Mouse (Mus musculus) MEL (cell line): ENCODE data around the gene Lamb3. TPM values are rescaled to one million over a fixed set of nuclear protein-coding genes. Genes with fewer than 3 reads are reported as not detected.

Experiments used
- DNase-seq: peaks from one replicate; pipeline ENCODE4 v3.0.0; 2011; ENCODE audit warnings: low read depth, low spot score
- H3K27ac ChIP-seq: 2 replicates; pipeline ENCODE4 v1.5.1; 2012; ENCODE audit warnings: low read depth, mild to moderate bottlenecking, control low read depth, low read length, moderate library complexity; ENCODE audit not compliant: control insufficient read depth
- H3K27me3 ChIP-seq, 2 experiments: fragments of 150-350 bp in 1 of 2; sonication (generic) in 1 of 2; 2 replicates each; pipeline ENCODE4 v1.6.1; 2012; ENCODE audit warnings: low read length in 2 of 2, mild to moderate bottlenecking in 2 of 2, improper control_type of control experiment in 1 of 2, moderate library complexity in 1 of 2; ENCODE audit not compliant: insufficient read depth in 2 of 2, control insufficient read depth in 1 of 2
- H3K36me3 ChIP-seq, 2 experiments: 2 replicates each; pipeline ENCODE4 v1.6.1; 2012 to 2014; ENCODE audit warnings: low read length in 2 of 2, improper control_type of control experiment in 1 of 2, inconsistent platforms in 1 of 2, mild to moderate bottlenecking in 1 of 2; ENCODE audit not compliant: insufficient read depth in 2 of 2, control insufficient read depth in 1 of 2
- H3K4me1 ChIP-seq, 2 experiments: fragments of 150-350 bp in 1 of 2; sonication (generic) in 1 of 2; 2 replicates each; pipeline ENCODE4 v1.6.1; 2012; ENCODE audit warnings: low read length in 2 of 2, improper control_type of control experiment in 1 of 2, mild to moderate bottlenecking in 1 of 2; ENCODE audit not compliant: insufficient read depth in 2 of 2, control insufficient read depth in 1 of 2
- H3K4me3 ChIP-seq, 2 experiments: fragments of 150-350 bp in 1 of 2; sonication (generic) in 1 of 2; 2 replicates each; pipeline ENCODE4 v1.5.1; 2012; ENCODE audit warnings: low read depth in 2 of 2, low read length in 2 of 2, mild to moderate bottlenecking in 2 of 2, moderate library complexity in 2 of 2, control low read depth in 1 of 2, improper control_type of control experiment in 1 of 2; ENCODE audit not compliant: control insufficient read depth in 1 of 2, insufficient read depth in 1 of 2
- H3K79me2 ChIP-seq: 2 replicates; pipeline ENCODE4 v1.6.1; 2012; ENCODE audit warnings: mild to moderate bottlenecking, low read length, moderate library complexity; ENCODE audit not compliant: control insufficient read depth, poor library complexity, insufficient read depth
- H3K9ac ChIP-seq: 2 replicates; pipeline ENCODE4 v1.6.1; 2012; ENCODE audit warnings: low read depth, mild to moderate bottlenecking, control low read depth, low read length, moderate library complexity; ENCODE audit not compliant: control insufficient read depth, poor library complexity, severe bottlenecking
- H3K9me3 ChIP-seq: fragments of 150-350 bp; sonication (generic); replicated peaks from 2 replicates; pipeline ENCODE4 v1.6.1; 2012; ENCODE audit warnings: mild to moderate bottlenecking, low read length, improper control_type of control experiment, moderate library complexity; ENCODE audit not compliant: insufficient read depth
- BHLHE40 ChIP-seq: IDR thresholded peaks from 2 replicates; pipeline ENCODE4 v1.6.1; 2012; ENCODE audit warnings: low read depth, mild to moderate bottlenecking, inconsistent platforms, low read length, improper control_type of control experiment, borderline replicate concordance
- CHD2 ChIP-seq: IDR thresholded peaks from 2 replicates; pipeline ENCODE4 v1.6.1; 2011; ENCODE audit warnings: low read length, improper control_type of control experiment
- E2F4 ChIP-seq: IDR thresholded peaks from 2 replicates; pipeline ENCODE4 v1.6.1; 2011; ENCODE audit warnings: low read depth, low read length, improper control_type of control experiment, borderline replicate concordance
- ELF1 ChIP-seq: IDR thresholded peaks from 2 replicates; pipeline ENCODE4 v1.6.1; 2014; ENCODE audit warnings: low read depth, mild to moderate bottlenecking, inconsistent platforms, low read length, improper control_type of control experiment, moderate library complexity
- EP300 ChIP-seq, 2 experiments: IDR thresholded peaks; 2 replicates each; pipeline ENCODE4 v1.6.1; 2011; ENCODE audit warnings: improper control_type of control experiment in 2 of 2, low read length in 2 of 2, low read depth in 1 of 2, mild to moderate bottlenecking in 1 of 2
- ETS1 ChIP-seq: IDR thresholded peaks from 2 replicates; pipeline ENCODE4 v1.6.1; 2012; ENCODE audit warnings: low read depth, mild to moderate bottlenecking, inconsistent platforms, low read length, improper control_type of control experiment, moderate library complexity
- GABPA ChIP-seq: IDR thresholded peaks from 2 replicates; pipeline ENCODE4 v1.6.1; 2012; ENCODE audit warnings: low read depth, mild to moderate bottlenecking, inconsistent platforms, low read length, improper control_type of control experiment, moderate library complexity
- GATA1 ChIP-seq: IDR thresholded peaks from 2 replicates; pipeline ENCODE4 v1.6.1; 2011; ENCODE audit warnings: low read depth, low read length, improper control_type of control experiment
- KAT2A ChIP-seq: conservative IDR thresholded peaks from 2 replicates; pipeline ENCODE4 v1.6.1; 2012; ENCODE audit warnings: low read depth, low read length, improper control_type of control experiment, inconsistent platforms
- MAFK ChIP-seq: IDR thresholded peaks from 2 replicates; pipeline ENCODE4 v1.6.1; 2011; ENCODE audit warnings: low read depth, mild to moderate bottlenecking, low read length, improper control_type of control experiment, borderline replicate concordance
- MAZ ChIP-seq: IDR thresholded peaks from 2 replicates; pipeline ENCODE4 v1.6.1; 2012; ENCODE audit warnings: low read depth, mild to moderate bottlenecking, inconsistent platforms, low read length, improper control_type of control experiment
- MYB ChIP-seq: IDR thresholded peaks from 2 replicates; pipeline ENCODE4 v1.6.1; 2011; ENCODE audit warnings: mild to moderate bottlenecking, low read depth, low read length, improper control_type of control experiment
- NELFE ChIP-seq: IDR thresholded peaks from 2 replicates; pipeline ENCODE4 v1.6.1; 2011; ENCODE audit warnings: low read depth, low read length, improper control_type of control experiment
- NRF1 ChIP-seq: IDR thresholded peaks from 2 replicates; pipeline ENCODE4 v1.6.1; 2014; ENCODE audit warnings: low read depth, mild to moderate bottlenecking, inconsistent platforms, low read length, improper control_type of control experiment, moderate library complexity; ENCODE audit not compliant: poor library complexity, insufficient read depth, severe bottlenecking
- POLR2A ChIP-seq, 2 experiments: IDR thresholded peaks; 2 replicates each; pipeline ENCODE4 v1.6.1; 2011 to 2012; ENCODE audit warnings: low read length in 2 of 2, mild to moderate bottlenecking in 2 of 2, control low read depth in 1 of 2, improper control_type of control experiment in 1 of 2, low read depth in 1 of 2, moderate library complexity in 1 of 2; ENCODE audit not compliant: control insufficient read depth in 1 of 2, insufficient read depth in 1 of 2, poor library complexity in 1 of 2
- POLR2AphosphoS5 ChIP-seq: IDR thresholded peaks from 2 replicates; pipeline ENCODE4 v1.6.1; 2012; ENCODE audit warnings: low read depth, borderline replicate concordance, mild to moderate bottlenecking, inconsistent platforms, low read length, moderate library complexity, mixed read lengths
- RAD21 ChIP-seq: IDR thresholded peaks from 2 replicates; pipeline ENCODE4 v1.6.1; 2011; ENCODE audit warnings: mild to moderate bottlenecking, low read depth, low read length, improper control_type of control experiment
- RCOR1 ChIP-seq: IDR thresholded peaks from 2 replicates; pipeline ENCODE4 v1.6.1; 2012; ENCODE audit warnings: low read depth, mild to moderate bottlenecking, inconsistent platforms, low read length, improper control_type of control experiment
- SIN3A ChIP-seq: IDR thresholded peaks from 2 replicates; pipeline ENCODE4 v1.6.1; 2012; ENCODE audit warnings: low read length, improper control_type of control experiment, inconsistent platforms
- TAL1 ChIP-seq: IDR thresholded peaks from 2 replicates; pipeline ENCODE4 v1.6.1; 2012; ENCODE audit warnings: mild to moderate bottlenecking, inconsistent platforms, low read length, moderate library complexity, mixed read lengths
- UBTF ChIP-seq: IDR thresholded peaks from 2 replicates; pipeline ENCODE4 v1.6.1; 2012; ENCODE audit warnings: low read depth, mild to moderate bottlenecking, inconsistent platforms, low read length, improper control_type of control experiment, moderate library complexity, borderline replicate concordance; ENCODE audit not compliant: insufficient read depth
- USF1 ChIP-seq: IDR thresholded peaks from 2 replicates; pipeline ENCODE4 v1.6.1; 2014; ENCODE audit warnings: low read depth, mild to moderate bottlenecking, inconsistent platforms, low read length, improper control_type of control experiment, moderate library complexity
- USF2 ChIP-seq, 2 experiments: IDR thresholded peaks; 2 replicates each; pipeline ENCODE4 v1.6.1; 2011 to 2012; ENCODE audit warnings: improper control_type of control experiment in 2 of 2, low read length in 2 of 2, borderline replicate concordance in 1 of 2, inconsistent platforms in 1 of 2, low read depth in 1 of 2, mild to moderate bottlenecking in 1 of 2; ENCODE audit not compliant: insufficient read depth in 1 of 2
- ZKSCAN1 ChIP-seq: IDR thresholded peaks from 2 replicates; pipeline ENCODE4 v1.6.1; 2012; ENCODE audit warnings: low read depth, mild to moderate bottlenecking, inconsistent platforms, low read length, improper control_type of control experiment, moderate library complexity
- ZMIZ1 ChIP-seq: IDR thresholded peaks from 2 replicates; pipeline ENCODE4 v1.6.1; 2012; ENCODE audit warnings: low read depth, mild to moderate bottlenecking, inconsistent platforms, low read length, improper control_type of control experiment, moderate library complexity
- ZNF384 ChIP-seq: IDR thresholded peaks from 2 replicates; pipeline ENCODE4 v1.6.1; 2012; ENCODE audit warnings: low read depth, mild to moderate bottlenecking, inconsistent platforms, low read length, improper control_type of control experiment
- polyA plus RNA-seq, 2 experiments: library from polyadenylated mRNA; stranded (reverse) in 1 of 2; unstranded in 1 of 2; fragments of >175 nt in 1 of 2; fragments of >200 nt in 1 of 2; gene quantifications; 2 replicates each; pipeline versions ENCODE4 v1.2.1 to v1.2.4; 2012; ENCODE audit warnings: low replicate concordance in 2 of 2, low read depth in 1 of 2; ENCODE audit not compliant: insufficient read length in 2 of 2, insufficient read depth in 1 of 2, missing spikeins in 1 of 2
- total RNA-seq: library from RNA; depleted of rRNA; stranded (reverse); fragments of 300-350 nt; gene quantifications from 2 replicates; pipeline ENCODE4 v1.2.3, GENCODE M21; 2012

Gene Lamb3
- total and polyA plus RNA-seq, 3 experiments, result 0.03 to 0.35 TPM; not detected in 1

GRCm38 (mm10) chr1:193330172-193330571 lies 122.7 kb downstream of the Lamb3 start:
- H3K27ac ChIP-seq, result no peak overlapping the region
- H3K9me3 ChIP-seq, result no peaks in the 10 kb centered on the region
- no peaks in the 10 kb centered on the region for H3K27me3 ChIP-seq
- TF ChIP-seq RCOR1 (no peak), CHD2 (no peak), RAD21 (no peak), NRF1 (no peak), E2F4 (no peak), SIN3A (no peak), UBTF (no peak), MYB (no peak), POLR2AphosphoS5 (no peak), GATA1 (no peak), ETS1 (no peak), MAFK (no peak), MAZ (no peak), KAT2A (no peak), EP300 (IDR thresholded peaks at IDR 0.05; ENCODE audit: low read depth in 1 of 2, low read length in 2 of 2) (no peak), ELF1 (no peak), POLR2A (IDR thresholded peaks at IDR 0.05; ENCODE audit: control insufficient read depth in 1 of 2, insufficient read depth in 1 of 2, low read depth in 1 of 2, low read length in 2 of 2, poor library complexity in 1 of 2) (no peak)
- TF ChIP-seq, all 39 proteins: peak for 0
- DNase-seq, result no peak
- Histone ChIP-seq H3K36me3 (no peaks in the 10 kb centered on the region), H3K79me2 (no peaks in the 10 kb centered on the region), H3K4me1 (no peaks in the 10 kb centered on the region), H3K4me3 (no peak overlapping the region), H3K9ac (no peak overlapping the region)

- no peaks in the 10 kb centered on the region for H3K9me3 ChIP-seq
- TF ChIP-seq RAD21 (no peak), GABPA (no peak), MYB (no peak), ZMIZ1 (no peak), MAZ (no peak), SIN3A (no peak), BHLHE40 (no peak), NELFE (no peak), ZNF384 (no peak), UBTF (no peak), MAFK (no peak), KAT2A (no peak), TAL1 (no peak), USF2 (IDR thresholded peaks at IDR 0.05; ENCODE audit: borderline replicate concordance in 1 of 2, insufficient read depth in 1 of 2, low read depth in 1 of 2, low read length in 2 of 2) (no peak), ELF1 (no peak), NRF1 (no peak), GATA1 (no peak), ZKSCAN1 (no peak), USF1 (no peak)
- H3K79me2 ChIP-seq, result no peaks in the 10 kb centered on the region
- no peak overlapping the region for H3K9ac ChIP-seq
- no peaks in the 10 kb centered on the region for H3K27me3 ChIP-seq
- no peak overlapping the region for H3K4me3 ChIP-seq
- no peak for DNase-seq
- H3K36me3 ChIP-seq, result no peaks in the 10 kb centered on the region
- no peaks in the 10 kb centered on the region for H3K4me1 ChIP-seq
- H3K27ac ChIP-seq, result no peak overlapping the region
Observed at GRCm38 (mm10) chr1:193330626-193331025, 123.1 kb downstream of the Lamb3 start.
